Mouse (Mus musculus) stomach, embryonic 15.5 days (tissue): ENCODE measurements around the gene Myocd. TPM values are rescaled to one million over a fixed set of nuclear protein-coding genes. Genes with fewer than 3 reads are reported as not detected.

Experiments used
- ATAC-seq: fragments of 200-750 bp; cut with Nextera tagmentation; 2 replicates; pipeline ENCODE4 v1.8.0; 2017; ENCODE audit warnings: low read depth, moderate number of reproducible peaks, moderate TSS enrichment; ENCODE audit not compliant: insufficient read depth, low FRiP score
- H3K27ac ChIP-seq: fragments of 300-500 bp; sonication (generic); 2 replicates; pipeline ENCODE4 v1.5.1; 2015; ENCODE audit warnings: mild to moderate bottlenecking, inconsistent platforms
- H3K27me3 ChIP-seq: fragments of 300-500 bp; sonication (generic); replicated peaks from 2 replicates; pipeline ENCODE4 v1.6.1; 2015; ENCODE audit warnings: inconsistent platforms
- H3K36me3 ChIP-seq: fragments of 300-500 bp; sonication (generic); 2 replicates; pipeline ENCODE4 v1.6.1; 2015; ENCODE audit warnings: inconsistent platforms
- H3K4me1 ChIP-seq: fragments of 300-500 bp; sonication (generic); 2 replicates; pipeline ENCODE4 v1.6.1; 2015; ENCODE audit warnings: inconsistent platforms
- H3K4me2 ChIP-seq: fragments of 300-500 bp; sonication (generic); 2 replicates; pipeline ENCODE4 v1.6.1; 2015; ENCODE audit warnings: mild to moderate bottlenecking, inconsistent platforms
- H3K4me3 ChIP-seq: fragments of 300-500 bp; sonication (generic); replicated peaks from 2 replicates; pipeline ENCODE4 v1.5.1; 2015; ENCODE audit warnings: inconsistent platforms
- H3K9ac ChIP-seq: fragments of 300-500 bp; sonication (generic); 2 replicates; pipeline ENCODE4 v1.6.1; 2015; ENCODE audit warnings: inconsistent platforms
- H3K9me3 ChIP-seq: fragments of 300-500 bp; sonication (generic); 2 replicates; pipeline ENCODE4 v1.6.1; 2016; ENCODE audit warnings: inconsistent platforms
- WGBS: fragments of 180-500 bp; shearing (Covaris S2); methylation state at CpG from one replicate; pipeline ENCODE4 v1.1.7; 2015; 5-methylcytosine and 5-hydroxymethylcytosine counted together
- polyA plus RNA-seq: library from polyadenylated mRNA; unstranded; fragments of >200 nt; fragmentation: Nextera tagmentation; extraction: Ambion mirVana; gene quantifications from 2 replicates; pipeline ENCODE4 v1.2.1, GENCODE M21; 2015

The Myocd gene
- polyA plus RNA-seq, 1 experiment from 2014 or later = 37.5 TPM

GRCm38 (mm10) chr11:65255564-65255963 lies 14.2 kb downstream of the Myocd start:
- Histone ChIP-seq H3K4me2 (no peak overlapping the region), H3K36me3 (no peaks in the 10 kb centered on the region)

GRCm38 (mm10) chr11:65250366-65250765 lies 19.4 kb downstream of the Myocd start:
- Histone ChIP-seq H3K27me3 (no peaks in the 10 kb centered on the region), H3K4me1 (no peaks in the 10 kb centered on the region), H3K4me3 (no peak overlapping the region), H3K27ac (no peak overlapping the region), H3K36me3 (no peaks in the 10 kb centered on the region), H3K4me2 (no peak overlapping the region), H3K9ac (no peak overlapping the region), H3K9me3 (no peaks in the 10 kb centered on the region)
- ATAC-seq = no peak
- WGBS = 86% methylated on average over 4 of the region's 4 CpGs

More at GRCm38 (mm10) chr11:65255564-65255963, 14.2 kb downstream of the Myocd start:
- H3K9ac ChIP-seq = no peak overlapping the region
- no peak overlapping the region for H3K4me3 ChIP-seq
- 39% methylated on average over 6 of the region's 6 CpGs for WGBS
- no peak; the same call in 1 of the 2 replicates for ATAC-seq
- H3K27me3 ChIP-seq = no peaks in the 10 kb centered on the region
- peaks cover 3% of the 10 kb centered on the region; the same call in 1 of the 2 replicates for H3K4me1 ChIP-seq
- peak overlapping the region; percentile 37; the same call in 1 of the 2 replicates for H3K27ac ChIP-seq
- no peaks in the 10 kb centered on the region for H3K9me3 ChIP-seq

- Histone ChIP-seq H3K4me1 (no peaks in the 10 kb centered on the region), H3K9me3 (no peaks in the 10 kb centered on the region), H3K9ac (no peak overlapping the region), H3K36me3 (no peaks in the 10 kb centered on the region), H3K4me2 (no peak overlapping the region), H3K27me3 (no peaks in the 10 kb centered on the region), H3K27ac (no peak overlapping the region), H3K4me3 (no peak overlapping the region)
- WGBS = 75% methylated on average over 8 of the region's 8 CpGs
- ATAC-seq = no peak
Observed at GRCm38 (mm10) chr11:65246301-65247054, 23.3 kb downstream of the Myocd start.

- Histone ChIP-seq H3K27me3 (no peaks in the 10 kb centered on the region), H3K9me3 (no peaks in the 10 kb centered on the region), H3K27ac (no peak overlapping the region), H3K9ac (no peak overlapping the region), H3K4me1 (no peaks in the 10 kb centered on the region), H3K4me2 (no peak overlapping the region), H3K36me3 (no peaks in the 10 kb centered on the region), H3K4me3 (no peak overlapping the region)
- ATAC-seq = no peak
- WGBS = 71% methylated on average over 3 of the region's 3 CpGs
Observed at GRCm38 (mm10) chr11:65243593-65243992, 26.2 kb downstream of the Myocd start.

- H3K4me2 ChIP-seq = no peak overlapping the region
- no peak overlapping the region for H3K27ac ChIP-seq
- no peak overlapping the region for H3K9ac ChIP-seq
- H3K9me3 ChIP-seq = no peaks in the 10 kb centered on the region
- 66% methylated on average over 7 of the region's 7 CpGs for WGBS
- no peak for ATAC-seq
- H3K27me3 ChIP-seq = no peaks in the 10 kb centered on the region
- no peak overlapping the region for H3K4me3 ChIP-seq
- H3K4me1 ChIP-seq = no peaks in the 10 kb centered on the region
- no peaks in the 10 kb centered on the region for H3K36me3 ChIP-seq
Observed at GRCm38 (mm10) chr11:65240521-65240920, 29.3 kb downstream of the Myocd start.

GRCm38 (mm10) chr11:65237896-65238295 lies 31.9 kb downstream of the Myocd start:
- no peak for ATAC-seq
- Histone ChIP-seq H3K4me3 (no peak overlapping the region), H3K9ac (no peak overlapping the region), H3K36me3 (no peaks in the 10 kb centered on the region), H3K27ac (no peak overlapping the region), H3K27me3 (no peaks in the 10 kb centered on the region), H3K9me3 (no peaks in the 10 kb centered on the region), H3K4me2 (no peak overlapping the region), H3K4me1 (no peaks in the 10 kb centered on the region)
- WGBS = 65% methylated on average over 3 of the region's 3 CpGs

- H3K4me3 ChIP-seq = no peak overlapping the region
Observed at GRCm38 (mm10) chr11:65236907-65237306, 32.9 kb downstream of the Myocd start.

GRCm38 (mm10) chr11:65235374-65235773 lies 34.4 kb downstream of the Myocd start:
- 40% methylated on average over 2 of the region's 2 CpGs for WGBS
- H3K9me3 ChIP-seq = no peaks in the 10 kb centered on the region
- no peaks in the 10 kb centered on the region for H3K36me3 ChIP-seq
- no peak overlapping the region for H3K4me2 ChIP-seq
- H3K4me1 ChIP-seq = no peaks in the 10 kb centered on the region
- H3K27me3 ChIP-seq = no peaks in the 10 kb centered on the region
- no peak overlapping the region for H3K4me3 ChIP-seq
- H3K9ac ChIP-seq = no peak overlapping the region
- no peak for ATAC-seq
- no peak overlapping the region for H3K27ac ChIP-seq

More at GRCm38 (mm10) chr11:65236907-65237306, 32.9 kb downstream of the Myocd start:
- Histone ChIP-seq H3K9ac (no peak overlapping the region), H3K27me3 (no peaks in the 10 kb centered on the region), H3K36me3 (no peaks in the 10 kb centered on the region), H3K9me3 (no peaks in the 10 kb centered on the region), H3K4me1 (no peaks in the 10 kb centered on the region), H3K27ac (no peak overlapping the region), H3K4me2 (no peak overlapping the region)
- WGBS = 71% methylated on average over 2 of the region's 2 CpGs
- no peak for ATAC-seq

GRCm38 (mm10) chr11:65231771-65232170 lies 38.0 kb downstream of the Myocd start:
- no peaks in the 10 kb centered on the region for H3K9me3 ChIP-seq
- H3K4me3 ChIP-seq = no peak overlapping the region
- WGBS = 74% methylated on average over 4 of the region's 4 CpGs
- H3K36me3 ChIP-seq = no peaks in the 10 kb centered on the region
- H3K4me1 ChIP-seq = no peaks in the 10 kb centered on the region
- H3K27me3 ChIP-seq = no peaks in the 10 kb centered on the region
- no peak overlapping the region for H3K9ac ChIP-seq
- H3K27ac ChIP-seq = no peak overlapping the region
- no peak for ATAC-seq
- no peak overlapping the region for H3K4me2 ChIP-seq

GRCm38 (mm10) chr11:65226766-65227165 lies 43.0 kb downstream of the Myocd start:
- no peak overlapping the region for H3K27ac ChIP-seq
- H3K36me3 ChIP-seq = no peaks in the 10 kb centered on the region
- no peaks in the 10 kb centered on the region for H3K4me1 ChIP-seq
- H3K9ac ChIP-seq = no peak overlapping the region
- H3K4me2 ChIP-seq = no peak overlapping the region
- no peaks in the 10 kb centered on the region for H3K27me3 ChIP-seq
- no peaks in the 10 kb centered on the region for H3K9me3 ChIP-seq
- no peak overlapping the region for H3K4me3 ChIP-seq
- WGBS = 37% methylated on average over 10 of the region's 10 CpGs
- no peak for ATAC-seq

GRCm38 (mm10) chr11:65214954-65215629 lies 54.7 kb downstream of the Myocd start:
- ATAC-seq = peak; percentile 27; the same call in 1 of the 2 replicates
- 48% methylated on average over 9 of the region's 9 CpGs for WGBS
- H3K36me3 ChIP-seq = no peaks in the 10 kb centered on the region
- no peak overlapping the region for H3K9ac ChIP-seq
- no peaks in the 10 kb centered on the region for H3K9me3 ChIP-seq
- no peaks in the 10 kb centered on the region for H3K27me3 ChIP-seq
- H3K4me2 ChIP-seq = no peak overlapping the region
- H3K4me1 ChIP-seq = peaks cover 5% of the 10 kb centered on the region; the same call in 1 of the 2 replicates
- H3K27ac ChIP-seq = no peak overlapping the region
- H3K4me3 ChIP-seq = no peak overlapping the region

GRCm38 (mm10) chr11:65213806-65214205 lies 56.0 kb downstream of the Myocd start:
- Histone ChIP-seq H3K27ac (no peak overlapping the region), H3K9ac (no peak overlapping the region), H3K36me3 (no peaks in the 10 kb centered on the region), H3K27me3 (no peaks in the 10 kb centered on the region), H3K4me2 (no peak overlapping the region), H3K9me3 (no peaks in the 10 kb centered on the region), H3K4me3 (no peak overlapping the region), H3K4me1 (peaks cover 5% of the 10 kb centered on the region; the same call in 1 of the 2 replicates)
- 77% methylated on average over 2 of the region's 2 CpGs for WGBS
- ATAC-seq = no peak
